ENCODE assay signal across 10 mouse cellular contexts in the genomic region with DNA sequence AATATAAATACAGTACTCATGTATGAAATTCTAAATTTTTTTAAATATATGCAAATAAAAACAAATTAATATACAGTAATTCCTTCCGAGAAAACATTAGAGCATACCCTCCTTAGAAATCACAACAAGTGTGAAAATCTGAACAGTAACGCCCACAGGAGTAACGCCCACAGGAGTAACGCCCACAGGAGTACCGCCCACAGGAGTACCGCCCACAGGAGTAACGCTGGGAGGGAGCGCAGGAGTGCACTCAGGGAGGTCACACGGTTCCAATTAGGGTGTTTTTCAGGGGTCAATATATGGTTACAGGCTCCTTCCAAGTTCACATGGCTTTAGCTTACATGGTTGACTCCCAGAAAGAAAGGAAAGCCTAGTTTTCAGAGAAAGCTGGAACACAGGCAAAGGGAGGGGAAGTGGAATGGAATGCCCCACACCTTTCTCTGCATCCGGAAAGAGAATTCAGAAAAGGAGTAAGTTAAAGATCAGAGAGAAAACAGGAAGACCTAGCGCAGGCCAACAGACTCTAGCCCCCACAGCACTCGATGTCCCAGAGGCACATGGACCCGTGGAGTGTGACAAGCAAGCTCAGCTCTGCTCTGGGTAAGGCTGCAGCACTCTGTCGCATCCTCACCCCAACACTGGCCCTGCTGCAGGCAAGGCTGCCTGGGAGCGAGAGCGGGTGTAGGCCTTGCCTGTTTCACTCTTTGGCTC. TPM values are rescaled to one million over a fixed set of nuclear protein-coding genes. Genes with fewer than 3 reads are reported as not detected.
A peak's percentile ranks its signal among the peaks of the same experiment; 100 is the strongest.
DNase-seq lines count a peak whose midpoint lies in the region; ATAC-seq and TF ChIP-seq lines count a peak whose summit lies in the region.
"Had no signal": no experiment of that assay in that cellular context is flagged by ENCODE, and none has a peak within 500 bp of the region (broad histone marks: within the 10 kb centered on the region; RNA-seq: fewer than 3 reads in every experiment).

No protein-coding gene starts in this region.

- H3K9ac ChIP-seq in heart, embryonic 14.5 days (ENCODE audit: low read length), result no peak overlapping the region
- H3K9ac ChIP-seq in heart, adult 2 months (ENCODE audit: low read depth, low read length), result no peak overlapping the region
- no peak overlapping the region for H3K9ac ChIP-seq in limb, embryonic 13.5 days

- ATAC-seq in heart, embryonic 14.5 days (ENCODE audit: insufficient number of reproducible peaks, insufficient read depth, low FRiP score, low read depth), result 0 out of 2 replicates have a peak, but pooled peaks have one; percentile 16
- peak; percentile 75 for ATAC-seq in limb, embryonic 13.5 days (ENCODE audit: low FRiP score, low read depth)

- 0 out of 4 replicates have a peak overlapping the region, but pooled peaks of 1 of the 2 experiments have one; percentile 10 for H3K27ac ChIP-seq in heart, embryonic 14.5 days (replicated peaks in 1 of 2; ENCODE audit: control insufficient read depth in 1 of 2, insufficient read depth in 1 of 2, low read depth in 2 of 2, low read length in 2 of 2)
- H3K27ac ChIP-seq in heart, adult 2 months, result no peak overlapping the region
- H3K27ac ChIP-seq in forebrain, embryonic 10.5 days, result peak overlapping the region; percentile 51; the same call in 1 of the 2 replicates
- peak overlapping the region; percentile 79 for H3K27ac ChIP-seq in limb, embryonic 13.5 days

- DNase-seq in heart, adult 2 months, result no peak
- DNase-seq in CD4-positive, CD25-positive, alpha-beta regulatory T cell, adult 2 months (ENCODE audit: low read depth, low spot score), result peak; percentile 57
- DNase-seq in forebrain, embryonic 10.5 days (ENCODE audit: extremely low spot score, low spot score), result no peak
- DNase-seq in frontal cortex, postnatal 36 days (ENCODE audit: low spot score in 2 of 2), result no peak
- no peak for DNase-seq in frontal cortex, postnatal 10 days (ENCODE audit: low spot score in 2 of 2)
- DNase-seq in urinary bladder, postnatal 25 days (ENCODE audit: low spot score), result no peak
- DNase-seq: cerebellum, adult 9-10 months; spleen, adult 18-20 months had no signal

- no peak overlapping the region for H3K4me2 ChIP-seq in heart, embryonic 14.5 days (ENCODE audit: low read length)
- peak overlapping the region; percentile 35 for H3K4me2 ChIP-seq in limb, embryonic 13.5 days (replicated peaks)

- H3K27me3 ChIP-seq in heart, embryonic 14.5 days (ENCODE audit: control insufficient read depth, insufficient read depth, low read length), result no peaks in the 10 kb centered on the region
- no peaks in the 10 kb centered on the region for H3K27me3 ChIP-seq in heart, adult 2 months (ENCODE audit: control insufficient read depth, insufficient read depth, low read length)
- no peaks in the 10 kb centered on the region for H3K27me3 ChIP-seq in forebrain, embryonic 10.5 days (ENCODE audit: poor library complexity, severe bottlenecking)
- H3K27me3 ChIP-seq in limb, embryonic 13.5 days, result peaks cover 39% of the 10 kb centered on the region

- no peak for TF ChIP-seq CTCF in heart, adult 2 months (IDR thresholded peaks at IDR 0.05)

- H3K9me3 ChIP-seq in heart, embryonic 14.5 days (ENCODE audit: control insufficient read depth, low read length), result no peaks in the 10 kb centered on the region
- no peaks in the 10 kb centered on the region for H3K9me3 ChIP-seq in forebrain, embryonic 10.5 days
- no peaks in the 10 kb centered on the region for H3K9me3 ChIP-seq in limb, embryonic 13.5 days

- H3K79me2 ChIP-seq in heart, adult 2 months (replicated peaks; ENCODE audit: control insufficient read depth, insufficient read depth, low read length), result no peaks in the 10 kb centered on the region

- H3K36me3 ChIP-seq in heart, embryonic 14.5 days (ENCODE audit: control insufficient read depth, insufficient read depth, low read length), result peaks cover 9% of the 10 kb centered on the region; the same call in 1 of the 2 replicates
- H3K36me3 ChIP-seq in heart, adult 2 months (ENCODE audit: control insufficient read depth, insufficient read depth, low read length), result no peaks in the 10 kb centered on the region
- peaks cover 8% of the 10 kb centered on the region for H3K36me3 ChIP-seq in forebrain, embryonic 10.5 days (replicated peaks)
- H3K36me3 ChIP-seq in limb, embryonic 13.5 days, result peaks cover 9% of the 10 kb centered on the region

- peaks cover 24 to 36% of the 10 kb centered on the region in 2 experiments for H3K4me1 ChIP-seq in heart, embryonic 14.5 days (ENCODE audit: control insufficient read depth in 2 of 2, insufficient read depth in 2 of 2, low read length in 2 of 2)
- H3K4me1 ChIP-seq in heart, adult 2 months (ENCODE audit: control insufficient read depth, insufficient read depth, low read length), result peaks cover 4% of the 10 kb centered on the region
- peaks cover 54% of the 10 kb centered on the region for H3K4me1 ChIP-seq in forebrain, embryonic 10.5 days
- H3K4me1 ChIP-seq in limb, embryonic 13.5 days, result peaks cover 73% of the 10 kb centered on the region

- no peak for TF ChIP-seq EP300 in heart, adult 2 months (IDR thresholded peaks at IDR 0.05; ENCODE audit: insufficient read depth, low read depth, low read length)

- no peak overlapping the region for H3K4me3 ChIP-seq in heart, embryonic 14.5 days (ENCODE audit: control insufficient read depth in 1 of 2, insufficient read depth in 1 of 2, low read depth in 1 of 2, low read length in 2 of 2)
- H3K4me3 ChIP-seq in heart, adult 2 months, result no peak overlapping the region
- H3K4me3 ChIP-seq in forebrain, embryonic 10.5 days, result no peak overlapping the region
- no peak overlapping the region for H3K4me3 ChIP-seq in limb, embryonic 13.5 days

- 47% methylated on average over 16 of the region's 16 CpGs for WGBS in heart, embryonic 14.5 days
- 51% methylated on average over 16 of the region's 16 CpGs for WGBS in heart, adult 2 months
- WGBS in forebrain, embryonic 10.5 days, result 41% methylated on average over 16 of the region's 16 CpGs
- WGBS in limb, embryonic 13.5 days, result 11% methylated on average over 16 of the region's 16 CpGs

- intact Hi-C loops in heart, adult 2 months (cut with DNase I), result loop anchor here (5.0 kb wide), 1 partner anchor 45 kb away; no protein-coding TSS in a partner anchor

- no peak for TF ChIP-seq POLR2A in heart, adult 2 months (IDR thresholded peaks at IDR 0.05; ENCODE audit: insufficient read depth, low read depth, low read length)

RNA-seq across cellular contexts. Expression of a gene that starts 50.2 kb away (rescaled TPM):
- 70.8 and 73.1 TPM in 2 replicates for polyA plus RNA-seq in heart, embryonic 14.5 days (2014; fragmentation: Nextera tagmentation; extraction: Ambion mirVana)
- 10 to 100 TPM; 43.8 to 44.0 TPM for total RNA-seq in heart, adult 2 months (2021)
- 28.9 and 36.9 TPM in 2 replicates for polyA plus RNA-seq in heart, adult 2 months (2012; rRNA removed)
- polyA plus RNA-seq in forebrain, embryonic 10.5 days (2016; fragmentation: Nextera tagmentation; extraction: Ambion mirVana), result 64.6 and 69.8 TPM in 2 replicates
- polyA plus RNA-seq in limb, embryonic 13.5 days (2015; fragmentation: Nextera tagmentation; extraction: Ambion mirVana), result 104 and 106 TPM in 2 replicates
